Mouse (Mus musculus) E14TG2a.4 (cell line): Measurements from ENCODE around the gene Zfp804b.

Experiments
- CTCF ChIP-seq: conservative IDR thresholded peaks from 2 replicates; pipeline ENCODE4 v1.5.1; 2014; ENCODE audit warnings: low read length
- NANOG ChIP-seq: IDR thresholded peaks from 2 replicates; pipeline ENCODE4 v1.6.1; 2014; ENCODE audit warnings: borderline replicate concordance, low read length, mixed read lengths

- TF ChIP-seq CTCF (no peak), NANOG (no peak)
Observed at GRCm38 (mm10) chr5:7344145-7345010, at the start of gene Zfp804b.
